Mouse (Mus musculus): ENCODE data around the gene Gm47996.
"Not testable (repeated sequence)": the region's sequence is repeated elsewhere in the genome, so short reads cannot be mapped to it uniquely, and the experiment has no call there.

Gene Gm47996

DNA sequence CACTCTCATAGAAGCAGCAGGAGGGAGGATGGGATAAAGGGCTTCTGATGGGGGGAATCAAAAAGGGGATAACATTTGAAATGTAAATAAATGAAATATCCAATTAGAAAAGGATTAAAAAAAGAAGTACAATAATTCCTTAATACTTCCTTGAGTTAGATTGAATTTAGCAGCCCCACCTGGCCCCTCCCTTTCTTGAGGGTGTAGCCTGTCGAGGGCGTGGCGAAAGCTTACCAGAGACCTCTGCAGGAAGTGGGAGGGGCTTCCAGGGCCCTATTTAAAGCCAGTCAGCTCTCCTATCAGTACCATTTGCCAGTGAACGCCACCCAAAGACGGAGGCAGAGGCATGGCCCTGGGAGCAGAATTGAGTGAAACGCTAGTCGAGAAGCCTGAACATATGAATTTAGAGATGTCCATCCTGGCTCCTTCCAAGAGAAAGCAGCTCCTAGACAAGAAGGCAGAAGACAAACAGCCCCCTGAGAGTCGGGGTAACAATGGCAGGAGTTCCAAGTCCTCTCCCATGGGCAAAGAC lies at the start of gene Gm47996:
Gene Gm47996 (plus strand): TSS at position 308 of the 532 bp plus-strand sequence.
- not testable (repeated sequence) for DNase-seq

DNA sequence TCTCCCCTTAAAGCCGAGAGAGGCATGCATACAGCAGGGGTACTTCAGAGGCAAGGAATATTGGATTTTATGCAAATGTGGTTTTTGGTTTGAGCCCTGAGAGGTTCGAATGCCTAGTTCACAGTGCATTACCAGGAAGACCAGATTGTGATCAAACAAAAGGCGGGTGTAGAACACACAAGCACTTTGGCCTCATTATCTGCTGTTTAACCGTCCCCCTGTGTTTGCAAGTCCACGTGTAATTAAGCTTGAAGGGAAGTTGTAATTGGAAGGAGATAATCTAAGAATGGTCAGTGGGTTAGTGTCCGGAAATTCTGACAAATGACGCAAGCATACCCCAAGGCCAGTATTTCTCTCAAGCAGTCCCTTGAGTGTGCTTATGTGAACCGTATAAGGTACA lies 43.9 kb upstream of the Gm47996 start:
- DNase-seq = no peak

DNA sequence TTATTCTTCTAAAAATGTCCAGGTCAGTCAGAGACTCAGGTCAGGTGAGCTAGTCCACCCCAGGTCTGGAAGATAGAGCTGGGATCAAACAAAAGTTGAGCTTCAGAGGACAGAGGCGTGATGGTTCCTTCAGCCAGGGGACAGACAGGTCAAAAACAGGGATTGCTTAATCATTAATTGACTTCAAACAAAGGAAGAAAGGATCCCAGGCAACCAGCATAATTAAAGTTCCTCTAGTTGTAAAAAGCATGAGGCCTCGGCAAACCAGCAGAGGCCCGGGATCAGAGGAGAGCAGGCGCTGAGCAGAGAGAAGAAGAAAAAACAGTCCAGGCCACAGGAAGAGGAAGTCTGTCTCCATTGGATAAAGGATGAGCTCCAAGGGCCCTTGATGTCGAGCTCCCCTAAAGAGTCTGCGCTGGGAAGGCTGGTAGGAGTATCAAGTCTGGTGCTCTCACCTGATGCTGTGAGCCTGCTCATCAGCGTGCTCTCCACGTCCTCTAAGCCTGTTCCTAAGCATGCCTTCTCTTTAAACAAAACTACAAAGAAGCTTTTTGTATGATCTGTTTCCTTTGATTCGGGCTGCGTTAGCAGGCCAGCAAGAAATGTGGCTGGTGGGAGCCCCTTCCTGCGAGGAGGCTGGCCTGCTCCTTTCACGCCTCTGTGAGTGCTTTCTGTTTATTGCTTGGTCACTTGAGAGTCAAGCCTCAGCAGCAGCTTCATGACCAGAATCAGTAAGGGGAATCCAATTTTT lies 42.5 kb upstream of the Gm47996 start:
- peak in 1 of 2 experiments; percentile 66 for DNase-seq

DNA sequence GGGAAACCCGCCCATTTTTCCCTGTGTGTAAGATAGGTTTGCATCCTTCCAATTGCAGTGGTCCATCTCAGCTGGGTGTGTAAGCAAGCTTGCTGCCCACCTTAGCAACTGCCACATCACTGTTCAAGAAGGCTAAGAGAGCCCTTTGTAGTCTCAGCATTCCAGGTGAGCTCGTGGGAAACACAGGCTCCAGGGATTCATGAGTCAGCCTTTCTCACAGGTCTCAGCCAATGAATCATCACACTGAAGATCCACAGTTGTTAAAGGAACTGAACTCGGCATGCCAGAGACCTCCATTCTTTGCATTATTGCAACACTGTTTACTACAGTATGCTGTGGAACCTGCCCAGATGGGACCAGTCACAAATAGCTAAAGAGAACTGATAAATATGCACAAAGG lies 41.3 kb upstream of the Gm47996 start:
- DNase-seq = no peak

DNA sequence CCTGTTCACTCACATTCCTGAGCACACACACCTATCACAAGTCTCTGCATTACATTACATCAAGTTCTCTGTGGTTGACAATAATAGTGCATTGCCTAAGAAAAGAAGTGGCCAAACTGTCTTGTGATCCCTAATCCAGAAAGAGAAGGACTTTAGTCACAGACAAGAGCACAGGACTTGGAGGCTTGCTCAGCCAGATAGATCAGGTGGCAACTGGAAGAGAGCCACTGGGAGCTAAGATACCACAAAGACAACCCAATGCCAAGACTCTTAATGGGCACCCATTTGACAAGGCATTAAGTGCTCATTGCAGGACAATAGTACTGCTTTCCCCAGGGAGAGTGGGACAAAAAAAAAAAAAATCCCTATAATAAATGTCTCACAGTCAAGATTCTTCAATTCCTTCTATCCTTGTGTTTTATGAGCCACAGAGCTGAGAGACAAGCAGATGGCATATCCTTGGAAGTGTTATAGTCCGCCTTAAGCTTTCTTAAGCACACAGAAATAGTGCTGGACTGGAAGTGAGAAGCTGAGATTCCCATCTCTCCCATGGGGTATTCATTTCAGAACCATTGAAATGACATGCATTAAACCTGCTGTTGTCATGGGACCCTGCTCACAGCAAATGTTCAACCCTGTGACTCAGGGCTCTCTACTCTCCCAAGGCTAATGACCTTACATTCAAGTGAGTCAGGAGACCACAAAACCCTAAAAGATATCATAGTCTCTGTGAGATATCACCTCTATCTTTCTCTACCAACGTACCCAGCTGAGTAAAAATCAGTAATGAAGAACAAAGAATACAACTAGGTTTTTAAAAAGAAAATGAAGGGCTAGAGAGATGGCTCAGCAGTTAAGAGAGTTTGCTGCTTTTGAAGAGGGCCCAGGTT lies 38.1 kb upstream of the Gm47996 start:
- peak; percentile 46 to 70 for DNase-seq

DNA sequence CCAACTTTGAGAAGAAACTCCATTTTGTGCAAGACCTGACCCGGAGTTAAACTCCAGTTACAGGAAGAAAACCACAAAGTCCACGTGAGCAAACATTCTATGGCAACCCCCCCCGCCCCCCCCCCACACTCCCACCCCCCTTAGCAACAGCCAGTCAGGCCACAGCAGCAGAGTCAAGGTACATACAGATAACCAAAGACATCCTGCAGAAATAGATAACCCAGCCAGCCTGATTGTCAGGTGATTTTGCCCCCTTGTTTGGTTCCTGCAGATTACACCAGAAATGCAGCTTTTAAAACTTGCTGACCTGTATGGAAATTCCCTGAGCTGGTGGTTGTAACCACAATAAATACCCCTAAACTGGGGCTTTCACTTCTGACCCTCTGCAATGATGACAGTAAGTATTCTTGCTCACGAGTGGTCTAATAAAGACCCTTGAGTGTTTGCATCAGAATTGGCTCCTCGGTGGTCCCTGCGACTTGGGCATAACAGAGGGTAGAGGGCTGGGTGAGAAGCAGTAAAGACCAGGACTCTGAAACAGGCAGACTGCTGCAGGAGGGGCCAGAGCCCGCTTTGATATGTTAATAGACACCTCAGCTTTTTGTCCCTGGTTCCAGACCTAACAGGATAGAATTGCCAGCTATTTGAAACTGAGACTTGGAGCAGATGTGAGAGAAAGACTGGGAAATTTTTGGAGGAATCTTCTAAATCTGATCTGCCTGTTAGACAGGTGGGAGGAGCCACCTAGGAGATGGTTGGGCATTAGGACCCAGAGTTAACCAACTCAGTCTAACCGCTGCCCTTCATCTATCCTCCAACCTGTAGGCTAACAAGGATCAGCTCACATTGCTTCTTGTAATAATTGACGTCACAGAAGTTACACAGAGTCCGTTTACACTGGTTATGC lies 32.6 kb upstream of the Gm47996 start:
- DNase-seq = peak; percentile 50 to 79

DNA sequence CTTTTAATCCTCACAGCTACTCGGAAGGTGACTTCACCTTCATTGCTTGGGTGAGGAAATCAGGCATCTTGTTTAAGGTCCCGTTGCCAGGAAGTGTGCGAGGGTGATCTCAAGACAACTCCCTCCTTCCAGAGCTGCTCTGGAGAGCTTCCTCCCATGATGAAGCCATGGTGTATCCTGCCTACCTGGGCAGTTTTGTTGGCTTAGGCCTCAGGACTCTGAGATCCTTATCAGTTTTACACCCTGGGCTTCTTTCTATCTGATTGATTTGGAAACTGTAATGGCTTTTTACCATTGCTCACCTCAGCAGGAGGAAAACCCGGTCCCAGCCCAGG lies 32.0 kb upstream of the Gm47996 start:
- DNase-seq = no peak

DNA sequence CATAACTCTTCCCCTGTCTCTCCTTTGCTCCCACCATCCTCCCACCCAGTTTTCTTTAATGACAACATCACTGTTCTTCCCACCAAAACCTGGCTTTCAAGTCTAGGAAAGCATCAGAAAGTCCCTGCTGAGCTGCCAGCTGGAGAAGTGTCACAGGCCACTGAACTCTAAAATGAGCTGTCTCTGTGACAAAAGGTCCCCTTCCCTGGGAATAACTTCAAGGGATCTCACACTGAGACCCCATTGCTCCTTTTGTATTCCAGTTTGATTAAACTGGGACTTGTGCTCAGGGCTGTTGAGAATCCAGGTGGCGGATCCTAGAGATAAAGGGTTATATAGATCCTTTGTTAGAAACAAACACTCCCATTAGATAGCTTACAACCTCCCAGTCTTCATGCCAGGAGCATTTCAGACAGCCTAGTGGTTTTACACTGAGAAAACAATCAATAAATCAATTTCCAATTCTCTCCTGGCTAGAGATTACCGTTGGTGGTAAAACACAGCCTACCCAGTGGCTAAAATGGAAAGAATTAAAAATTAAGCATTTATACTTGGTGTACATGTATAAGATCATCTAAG lies 31.3 kb upstream of the Gm47996 start:
- no peak for DNase-seq

DNA sequence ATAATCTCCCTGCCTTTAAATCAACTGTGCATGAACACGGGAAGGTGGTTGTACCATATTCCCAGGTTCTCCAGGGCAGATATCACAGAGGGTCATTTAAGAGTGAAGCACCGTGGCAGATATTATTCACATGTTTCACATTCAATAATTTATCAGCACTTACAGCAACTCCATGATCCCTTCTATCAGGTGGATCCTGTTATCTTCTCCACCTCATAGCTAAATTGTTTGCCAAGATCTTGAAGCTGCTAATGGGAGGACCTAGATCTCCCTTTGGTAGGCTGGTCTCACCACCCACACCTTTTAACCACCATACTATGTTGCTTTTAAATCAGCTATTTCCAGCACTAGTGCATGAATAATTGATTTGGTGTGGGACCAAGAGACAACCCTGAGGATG lies 29.8 kb upstream of the Gm47996 start:
- no peak for DNase-seq

DNA sequence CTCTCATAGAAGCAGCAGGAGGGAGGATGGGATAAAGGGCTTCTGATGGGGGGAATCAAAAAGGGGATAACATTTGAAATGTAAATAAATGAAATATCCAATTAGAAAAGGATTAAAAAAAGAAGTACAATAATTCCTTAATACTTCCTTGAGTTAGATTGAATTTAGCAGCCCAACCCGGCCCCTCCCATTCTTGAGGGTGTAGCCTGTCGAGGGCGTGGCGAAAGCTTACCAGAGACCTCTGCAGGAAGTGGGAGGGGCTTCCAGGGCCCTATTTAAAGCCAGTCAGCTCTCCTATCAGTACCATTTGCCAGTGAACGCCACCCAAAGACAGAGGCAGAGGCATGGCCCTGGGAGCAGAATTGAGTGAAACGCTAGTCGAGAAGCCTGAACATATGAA lies 27.7 kb upstream of the Gm47996 start, which contains the start of gene Gm47985:
Gene Gm47985 (plus strand): TSS at position 272 of the 400 bp plus-strand sequence.
- not testable (repeated sequence) for DNase-seq

DNA sequence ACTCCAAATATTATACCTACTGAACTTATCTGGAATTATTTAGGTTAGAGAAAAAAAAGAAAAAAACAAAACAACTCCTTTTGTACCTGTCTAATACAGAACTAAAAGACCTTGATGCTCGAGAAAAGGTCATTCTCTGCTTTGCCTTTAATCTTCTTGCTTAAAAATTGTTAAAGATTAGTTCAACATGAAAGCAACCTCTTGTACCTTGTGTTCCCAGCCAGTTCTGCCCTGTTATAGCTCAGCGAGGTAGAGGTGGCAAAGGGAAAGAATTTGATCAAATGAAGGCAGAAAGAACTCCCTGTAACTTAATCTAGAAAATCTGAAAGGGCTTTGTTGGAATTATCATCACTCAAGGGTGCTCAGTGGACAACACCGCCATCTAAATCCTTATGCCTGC lies 23.7 kb upstream of the Gm47996 start:
- not testable (repeated sequence) for DNase-seq

DNA sequence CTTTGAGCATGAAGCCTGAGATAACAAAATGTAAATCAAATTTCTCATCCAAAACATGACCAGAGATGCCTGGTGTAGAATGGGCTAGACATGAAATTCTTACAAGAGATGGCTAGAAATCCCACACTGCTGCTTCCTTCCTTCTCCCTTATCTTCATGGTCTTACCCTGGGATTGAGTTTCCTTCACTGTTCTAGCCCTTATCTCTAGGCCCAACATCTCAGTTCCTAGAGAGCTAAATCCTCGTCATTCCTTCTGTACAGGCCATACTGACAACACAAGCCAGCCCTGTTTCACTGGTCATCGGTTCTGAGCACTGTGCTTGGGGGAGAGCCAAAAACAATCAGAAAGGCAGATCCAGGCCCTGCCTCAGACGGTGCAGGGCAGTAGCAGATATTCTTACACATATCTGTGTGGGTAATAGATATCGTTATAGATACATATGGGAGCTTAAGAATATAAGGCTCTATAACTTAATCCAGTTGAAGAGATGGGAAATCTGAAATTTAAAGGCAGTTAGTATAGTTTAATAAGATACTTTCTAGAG lies 23.0 kb upstream of the Gm47996 start:
- DNase-seq = peak; percentile 23 to 46

DNA sequence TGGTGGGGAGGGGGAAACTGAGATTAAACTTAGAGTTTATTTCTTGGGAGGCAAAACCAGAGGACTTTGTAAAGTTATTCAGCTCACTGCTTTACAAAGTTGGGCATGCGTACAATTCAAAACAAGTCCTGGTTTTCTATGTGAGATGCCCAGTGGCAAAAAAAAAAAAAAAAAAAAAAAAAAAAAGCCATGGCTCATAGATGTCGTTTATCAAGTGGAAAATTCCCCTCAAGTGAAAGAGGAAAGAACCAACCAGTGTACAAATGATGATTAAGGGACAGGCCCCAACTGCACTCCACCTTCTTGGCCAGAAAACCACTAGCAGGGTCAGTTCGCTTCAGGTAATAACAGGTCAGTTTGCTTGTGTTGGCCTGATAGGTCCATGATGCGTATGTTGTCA lies 21.5 kb upstream of the Gm47996 start:
- DNase-seq = no peak

DNA sequence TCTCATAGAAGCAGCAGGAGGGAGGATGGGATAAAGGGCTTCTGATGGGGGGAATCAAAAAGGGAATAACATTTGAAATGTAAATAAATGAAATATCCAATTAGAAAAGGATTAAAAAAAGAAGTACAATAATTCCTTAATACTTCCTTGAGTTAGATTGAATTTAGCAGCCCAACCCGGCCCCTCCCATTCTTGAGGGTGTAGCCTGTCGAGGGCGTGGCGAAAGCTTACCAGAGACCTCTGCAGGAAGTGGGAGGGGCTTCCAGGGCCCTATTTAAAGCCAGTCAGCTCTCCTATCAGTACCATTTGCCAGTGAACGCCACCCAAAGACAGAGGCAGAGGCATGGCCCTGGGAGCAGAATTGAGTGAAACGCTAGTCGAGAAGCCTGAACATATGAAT lies 17.9 kb upstream of the Gm47996 start, which contains the start of gene Gm8947:
Gene Gm8947 (plus strand): TSS at position 302 of the 400 bp plus-strand sequence.
- not testable (repeated sequence) for DNase-seq

DNA sequence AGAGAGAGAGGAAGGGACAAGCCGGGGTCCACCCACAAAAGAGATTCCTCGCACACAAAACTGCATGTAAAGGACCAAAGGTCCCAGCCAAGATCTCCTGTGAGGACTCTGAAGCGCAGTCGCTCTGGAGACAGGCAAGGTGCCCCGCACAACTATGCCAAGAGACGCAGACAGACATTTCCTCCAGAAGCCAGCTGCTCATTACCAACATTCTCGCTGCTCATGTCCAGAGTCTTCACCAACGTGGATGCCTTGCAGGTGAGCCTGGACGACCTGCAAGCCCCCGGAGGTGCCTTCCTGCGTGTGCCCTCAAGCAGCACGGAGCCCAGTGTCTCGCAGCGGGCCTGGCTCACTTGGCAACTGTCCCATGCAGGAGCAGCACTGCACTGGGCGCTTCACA lies 17.2 kb upstream of the Gm47996 start:
- not testable (repeated sequence) for DNase-seq

DNA sequence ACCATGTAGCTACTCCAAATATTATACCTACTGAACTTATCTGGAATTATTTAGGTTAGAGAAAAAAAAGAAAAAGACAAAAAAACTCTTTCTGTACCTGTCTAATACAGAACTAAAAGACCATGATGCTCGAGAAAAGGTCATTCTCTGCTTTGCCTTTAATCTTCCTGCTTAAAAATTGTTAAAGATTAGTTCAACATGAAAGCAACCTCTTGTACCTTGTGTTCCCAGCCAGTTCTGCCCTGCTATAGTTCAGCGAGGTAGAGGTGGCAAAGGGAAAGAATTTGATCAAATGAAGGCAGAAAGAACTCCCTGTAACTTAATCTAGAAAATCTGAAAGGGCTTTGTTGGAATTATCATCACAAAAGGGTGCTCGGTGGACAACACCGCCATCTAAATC lies 13.9 kb upstream of the Gm47996 start:
- not testable (repeated sequence) for DNase-seq

DNA sequence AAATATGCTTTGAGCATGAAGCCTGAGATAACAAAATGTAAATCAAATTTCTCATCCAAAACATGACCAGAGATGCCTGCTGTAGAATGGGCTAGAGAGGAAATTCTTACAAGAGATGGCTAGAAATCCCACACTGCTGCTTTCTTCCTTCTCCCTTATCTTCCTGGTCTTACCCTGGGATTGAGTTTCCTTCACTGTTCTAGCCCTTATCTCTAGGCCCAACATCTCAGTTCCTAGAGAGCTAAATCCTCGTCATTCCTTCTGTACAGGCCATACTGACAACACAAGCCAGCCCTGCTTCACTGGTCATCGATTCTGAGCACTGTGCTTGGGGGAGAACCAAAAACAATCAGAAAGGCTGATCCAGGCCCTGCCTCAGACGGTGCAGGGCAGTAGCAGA lies 13.2 kb upstream of the Gm47996 start:
- not testable (repeated sequence) for DNase-seq

DNA sequence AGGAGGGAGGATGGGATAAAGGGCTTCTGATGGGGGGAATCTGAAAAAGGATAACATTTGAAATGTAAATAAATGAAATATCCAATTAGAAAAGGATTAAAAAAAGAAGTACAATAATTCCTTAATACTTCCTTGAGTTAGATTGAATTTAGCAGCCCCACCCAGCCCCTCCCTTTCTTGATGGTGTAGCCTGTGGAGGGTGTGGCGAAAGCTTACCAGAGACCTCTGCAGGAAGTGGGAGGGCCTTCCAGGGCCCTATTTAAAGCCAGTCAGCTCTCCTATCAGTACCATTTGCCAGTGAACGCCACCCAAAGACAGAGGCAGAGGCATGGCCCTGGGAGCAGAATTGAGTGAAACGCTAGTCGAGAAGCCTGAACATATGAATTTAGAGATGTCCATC lies 11.8 kb upstream of the Gm47996 start, which contains the start of gene Gm47995:
Gene Gm47995 (plus strand): TSS at position 329 of the 400 bp plus-strand sequence.
- DNase-seq = not testable (repeated sequence)

DNA sequence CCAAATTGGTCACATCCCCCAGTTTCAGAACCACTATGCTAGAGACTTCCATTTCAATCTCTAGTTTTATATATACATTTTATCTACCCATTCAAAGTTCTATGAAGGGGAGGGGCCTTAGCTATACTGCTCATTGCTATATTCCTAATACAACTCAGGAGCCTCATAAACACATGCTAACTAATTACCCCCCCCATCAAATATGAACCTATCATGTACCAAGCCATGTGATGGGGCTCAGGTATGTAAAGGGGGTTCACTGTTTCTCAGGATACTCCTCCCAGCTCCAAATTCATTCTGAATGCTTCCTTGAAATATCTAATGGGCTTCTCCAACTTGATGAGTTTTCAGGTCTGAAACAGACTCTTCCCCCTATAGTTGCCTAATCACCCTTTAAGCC lies 9.3 kb upstream of the Gm47996 start:
- DNase-seq = not testable (repeated sequence)

DNA sequence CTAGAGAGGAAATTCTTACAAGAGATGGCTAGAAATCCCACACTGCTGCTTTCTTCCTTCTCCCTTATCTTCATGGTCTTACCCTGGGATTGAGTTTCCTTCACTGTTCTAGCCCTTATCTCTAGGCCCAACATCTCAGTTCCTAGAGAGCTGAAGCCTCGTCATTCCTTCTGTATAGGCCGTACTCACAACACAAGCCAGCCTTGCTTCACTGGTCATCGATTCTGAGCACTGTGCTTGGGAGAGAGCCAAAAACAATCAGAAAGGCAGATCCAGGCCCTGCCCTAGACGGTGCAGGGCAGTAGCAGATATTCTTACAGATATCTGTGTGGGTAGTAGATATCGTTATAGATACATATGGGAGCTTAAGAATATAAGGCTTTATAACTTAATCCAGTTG lies 7.2 kb upstream of the Gm47996 start:
- DNase-seq = not testable (repeated sequence)

DNA sequence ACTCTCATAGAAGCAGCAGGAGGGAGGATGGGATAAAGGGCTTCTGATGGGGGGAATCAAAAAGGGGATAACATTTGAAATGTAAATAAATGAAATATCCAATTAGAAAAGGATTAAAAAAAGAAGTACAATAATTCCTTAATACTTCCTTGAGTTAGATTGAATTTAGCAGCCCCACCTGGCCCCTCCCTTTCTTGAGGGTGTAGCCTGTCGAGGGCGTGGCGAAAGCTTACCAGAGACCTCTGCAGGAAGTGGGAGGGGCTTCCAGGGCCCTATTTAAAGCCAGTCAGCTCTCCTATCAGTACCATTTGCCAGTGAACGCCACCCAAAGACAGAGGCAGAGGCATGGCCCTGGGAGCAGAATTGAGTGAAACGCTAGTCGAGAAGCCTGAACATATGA lies 6.1 kb upstream of the Gm47996 start, which contains the start of gene 3110040M04Rik:
Gene 3110040M04Rik (plus strand): TSS at position 304 of the 400 bp plus-strand sequence.
- DNase-seq = not testable (repeated sequence)
